Mouse (Mus musculus) neural tube, embryonic 15.5 days (tissue): ENCODE results near the gene Vipr1. TPM values are rescaled to one million over a fixed set of nuclear protein-coding genes. Genes with fewer than 3 reads are reported as not detected.

Source experiments
- ATAC-seq: fragments of 200-750 bp; cut with Nextera tagmentation; 2 replicates; pipeline ENCODE4 v1.8.0; 2017; ENCODE audit warnings: mild to moderate bottlenecking, moderate TSS enrichment, moderate library complexity; ENCODE audit not compliant: low FRiP score
- H3K27ac ChIP-seq: fragments of 300-500 bp; sonication (generic); replicated peaks from 2 replicates; pipeline ENCODE4 v1.5.1; 2015; ENCODE audit warnings: mild to moderate bottlenecking, inconsistent platforms
- H3K27me3 ChIP-seq: fragments of 300-500 bp; sonication (generic); replicated peaks from 2 replicates; pipeline ENCODE4 v1.6.1; 2015; ENCODE audit warnings: inconsistent platforms
- H3K36me3 ChIP-seq: fragments of 300-500 bp; sonication (generic); 2 replicates; pipeline ENCODE4 v1.6.1; 2015; ENCODE audit warnings: inconsistent platforms
- H3K4me1 ChIP-seq: fragments of 300-500 bp; sonication (generic); 2 replicates; pipeline ENCODE4 v1.6.1; 2015; ENCODE audit warnings: inconsistent platforms
- H3K4me2 ChIP-seq: fragments of 300-500 bp; sonication (generic); 2 replicates; pipeline ENCODE4 v1.6.1; 2015; ENCODE audit warnings: inconsistent platforms, mild to moderate bottlenecking, moderate library complexity
- H3K4me3 ChIP-seq: fragments of 300-500 bp; sonication (generic); replicated peaks from 2 replicates; pipeline ENCODE4 v1.5.1; 2015; ENCODE audit warnings: mild to moderate bottlenecking, inconsistent platforms
- H3K9ac ChIP-seq: fragments of 300-500 bp; sonication (generic); replicated peaks from 2 replicates; pipeline ENCODE4 v1.6.1; 2015; ENCODE audit warnings: mild to moderate bottlenecking, inconsistent platforms
- H3K9me3 ChIP-seq: fragments of 300-500 bp; sonication (generic); replicated peaks from 2 replicates; pipeline ENCODE4 v1.6.1; 2016; ENCODE audit warnings: inconsistent platforms
- WGBS: fragments of 180-500 bp; shearing (Covaris S2); methylation state at CpG from one replicate; pipeline ENCODE4 v1.1.7; 2015; ENCODE audit warnings: mixed read lengths; 5-methylcytosine and 5-hydroxymethylcytosine counted together
- polyA plus RNA-seq: library from polyadenylated mRNA; unstranded; fragments of >200 nt; fragmentation: Nextera tagmentation; extraction: Ambion mirVana; gene quantifications from 2 replicates; pipeline ENCODE4 v1.2.1, GENCODE M21; 2015

Gene Vipr1
- polyA plus RNA-seq, 1 experiment from 2014 or later, result 0.38 TPM

DNA sequence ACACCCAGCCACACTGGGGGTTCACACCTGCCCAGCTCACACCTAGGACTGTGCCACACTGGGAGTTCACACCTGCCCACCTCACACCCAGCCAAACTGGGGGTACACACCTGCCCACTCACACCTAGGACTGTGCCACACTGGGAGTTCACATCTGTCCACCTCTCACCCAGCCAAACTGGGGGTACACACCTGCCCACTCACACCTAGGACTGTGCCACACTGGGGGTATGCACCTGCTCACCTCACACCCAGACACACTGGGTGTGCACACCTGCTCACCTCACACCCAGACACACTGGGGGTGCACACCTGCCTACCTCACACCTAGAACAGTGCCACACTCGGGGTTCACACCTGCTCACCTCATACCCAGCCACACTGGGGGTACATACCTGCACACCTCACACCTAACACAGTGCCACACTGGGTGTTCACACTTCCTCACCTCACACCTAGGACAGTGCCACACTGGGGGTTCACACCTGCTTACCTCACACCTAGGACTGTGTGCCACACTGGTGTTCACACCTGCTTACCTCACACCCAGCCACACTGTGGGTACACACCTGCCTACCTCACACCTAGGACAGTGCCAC lies 35.9 kb upstream of the Vipr1 start:
- H3K36me3 ChIP-seq, result no peaks in the 10 kb centered on the region
- 0 out of 2 replicates have a peak, but pooled peaks cover 2% of the 10 kb centered on the region for H3K27me3 ChIP-seq
- no peak overlapping the region for H3K4me3 ChIP-seq
- H3K9me3 ChIP-seq, result no peaks in the 10 kb centered on the region
- H3K9ac ChIP-seq, result no peak overlapping the region
- H3K27ac ChIP-seq, result no peak overlapping the region
- ATAC-seq, result peak; percentile 35
- 52% methylated on average over 1 of the region's 1 CpGs for WGBS
- 0 out of 2 replicates have a peak, but pooled peaks cover 2% of the 10 kb centered on the region for H3K4me1 ChIP-seq
- no peak overlapping the region for H3K4me2 ChIP-seq

DNA sequence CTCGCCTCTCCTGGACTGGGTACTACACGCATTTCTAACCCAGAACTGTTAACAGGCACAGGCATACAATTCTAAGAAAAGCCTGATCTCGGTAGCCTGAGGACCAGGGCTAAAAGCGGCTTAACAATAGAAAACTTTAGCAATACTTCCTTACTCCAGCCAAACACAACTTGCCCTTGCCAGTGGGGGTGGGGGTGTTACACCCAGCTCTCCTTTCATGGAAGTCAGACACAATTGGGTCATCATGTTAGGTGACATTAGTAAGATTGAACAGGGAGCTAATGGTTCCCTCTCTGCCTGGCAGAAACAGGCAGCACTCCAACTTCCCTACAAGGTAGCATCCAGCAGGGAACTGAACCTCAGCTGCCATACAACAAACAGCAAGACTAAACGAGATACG lies 33.1 kb upstream of the Vipr1 start:
- Histone ChIP-seq H3K4me1 (0 out of 2 replicates have a peak, but pooled peaks cover 2% of the 10 kb centered on the region), H3K9me3 (no peaks in the 10 kb centered on the region), H3K36me3 (no peaks in the 10 kb centered on the region), H3K27ac (no peak overlapping the region), H3K4me3 (no peak overlapping the region), H3K4me2 (no peak overlapping the region), H3K9ac (no peak overlapping the region), H3K27me3 (0 out of 2 replicates have a peak, but pooled peaks cover 2% of the 10 kb centered on the region)
- WGBS, result 72% methylated on average over 6 of the region's 6 CpGs
- no peak for ATAC-seq

GRCm38 (mm10) chr9:121613192-121613591 lies 29.3 kb upstream of the Vipr1 start:
- 75% methylated on average over 5 of the region's 5 CpGs for WGBS
- no peak overlapping the region for H3K27ac ChIP-seq
- no peaks in the 10 kb centered on the region for H3K9me3 ChIP-seq
- no peaks in the 10 kb centered on the region for H3K4me1 ChIP-seq
- H3K4me2 ChIP-seq, result no peak overlapping the region
- no peak overlapping the region for H3K4me3 ChIP-seq
- H3K36me3 ChIP-seq, result no peaks in the 10 kb centered on the region
- no peak overlapping the region for H3K9ac ChIP-seq
- ATAC-seq, result no peak
- H3K27me3 ChIP-seq, result no peaks in the 10 kb centered on the region

GRCm38 (mm10) chr9:121614241-121614757 lies 28.2 kb upstream of the Vipr1 start:
- no peak for ATAC-seq
- no peak overlapping the region for H3K4me2 ChIP-seq

GRCm38 (mm10) chr9:121616471-121616870 lies 26.0 kb upstream of the Vipr1 start:
- Histone ChIP-seq H3K4me2 (no peak overlapping the region), H3K4me1 (peaks cover 6% of the 10 kb centered on the region; the same call in 1 of the 2 replicates), H3K27me3 (no peaks in the 10 kb centered on the region), H3K4me3 (no peak overlapping the region), H3K36me3 (no peaks in the 10 kb centered on the region), H3K27ac (no peak overlapping the region), H3K9ac (no peak overlapping the region), H3K9me3 (no peaks in the 10 kb centered on the region)
- no peak for ATAC-seq
- 56% methylated on average over 3 of the region's 3 CpGs for WGBS

More at GRCm38 (mm10) chr9:121614241-121614757, 28.2 kb upstream of the Vipr1 start:
- Histone ChIP-seq H3K27ac (no peak overlapping the region), H3K27me3 (no peaks in the 10 kb centered on the region), H3K4me1 (peaks cover 3% of the 10 kb centered on the region; the same call in 1 of the 2 replicates), H3K9me3 (no peaks in the 10 kb centered on the region), H3K4me3 (no peak overlapping the region), H3K9ac (no peak overlapping the region), H3K36me3 (no peaks in the 10 kb centered on the region)

DNA sequence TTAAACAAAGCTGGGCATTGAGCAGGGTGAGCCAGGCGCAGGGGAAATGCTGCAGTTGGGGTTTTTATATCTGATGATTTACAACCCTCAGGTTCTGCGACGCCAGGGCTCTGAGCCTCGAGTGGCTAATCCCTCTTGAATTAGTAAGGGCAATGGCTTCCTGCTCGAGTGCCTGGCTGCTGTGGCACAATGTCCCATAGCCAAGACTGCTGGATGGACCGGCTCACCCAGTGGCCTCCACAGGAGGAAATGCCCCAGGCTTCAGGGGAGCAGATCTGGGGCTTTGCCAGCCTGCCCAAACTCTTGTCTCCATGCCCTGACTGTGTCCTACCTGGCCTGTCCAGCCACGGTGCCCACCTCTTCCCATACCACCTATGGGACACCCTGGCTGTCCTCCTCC lies 23.1 kb upstream of the Vipr1 start:
- no peak overlapping the region for H3K4me2 ChIP-seq
- no peak for ATAC-seq
- no peak overlapping the region for H3K4me3 ChIP-seq
- H3K4me1 ChIP-seq, result peaks cover 6% of the 10 kb centered on the region; the same call in 1 of the 2 replicates
- no peaks in the 10 kb centered on the region for H3K9me3 ChIP-seq
- no peaks in the 10 kb centered on the region for H3K36me3 ChIP-seq
- H3K27ac ChIP-seq, result no peak overlapping the region
- 26% methylated on average over 7 of the region's 7 CpGs for WGBS
- no peaks in the 10 kb centered on the region for H3K27me3 ChIP-seq
- no peak overlapping the region for H3K9ac ChIP-seq

DNA sequence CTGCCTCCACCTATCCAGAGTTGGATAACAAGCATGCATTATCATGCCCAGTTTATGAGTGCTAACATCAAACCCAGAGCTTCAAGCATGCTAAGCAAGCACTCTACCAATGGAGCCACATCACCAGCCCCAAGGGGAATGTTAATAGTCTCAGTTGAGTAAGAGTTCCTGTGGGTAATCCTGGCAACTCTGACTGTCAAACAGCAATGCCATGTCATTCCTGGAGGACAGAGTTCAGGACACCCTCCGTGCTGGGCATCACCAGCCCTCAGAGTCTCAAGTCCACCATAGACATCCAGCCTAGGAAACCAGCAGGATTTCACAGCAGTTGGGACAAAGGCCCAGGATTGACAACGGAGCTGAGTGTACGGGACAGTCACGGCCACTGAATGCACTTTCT lies 19.3 kb upstream of the Vipr1 start:
- H3K27me3 ChIP-seq, result no peaks in the 10 kb centered on the region
- no peak for ATAC-seq
- H3K4me3 ChIP-seq, result no peak overlapping the region
- H3K9ac ChIP-seq, result no peak overlapping the region
- no peak overlapping the region for H3K4me2 ChIP-seq
- 86% methylated on average over 4 of the region's 4 CpGs for WGBS
- H3K9me3 ChIP-seq, result no peaks in the 10 kb centered on the region
- H3K4me1 ChIP-seq, result peaks cover 6% of the 10 kb centered on the region; the same call in 1 of the 2 replicates
- H3K36me3 ChIP-seq, result no peaks in the 10 kb centered on the region
- H3K27ac ChIP-seq, result no peak overlapping the region

DNA sequence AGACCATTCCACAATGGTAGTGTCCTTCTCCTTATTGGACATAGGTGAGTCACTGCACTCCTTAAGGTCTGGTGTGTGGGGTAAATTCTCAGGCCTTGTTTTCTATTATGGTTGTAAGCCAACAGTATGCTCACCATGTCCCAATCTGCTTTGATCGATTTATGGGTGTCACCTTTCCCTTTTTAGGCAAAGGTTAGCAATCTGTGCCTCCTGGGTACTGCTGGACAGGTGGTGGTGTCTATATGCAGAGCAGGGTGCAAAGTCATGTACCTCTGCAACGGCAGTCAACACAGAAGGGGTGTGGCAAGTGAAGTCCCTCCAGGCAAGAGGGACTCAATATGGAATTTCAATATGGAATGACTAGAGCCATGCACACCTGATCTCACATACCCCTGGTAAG lies 17.6 kb upstream of the Vipr1 start:
- H3K9me3 ChIP-seq, result no peaks in the 10 kb centered on the region
- H3K4me2 ChIP-seq, result no peak overlapping the region
- 87% methylated on average over 2 of the region's 2 CpGs for WGBS
- H3K27me3 ChIP-seq, result no peaks in the 10 kb centered on the region
- H3K4me1 ChIP-seq, result no peaks in the 10 kb centered on the region
- H3K9ac ChIP-seq, result no peak overlapping the region
- H3K4me3 ChIP-seq, result no peak overlapping the region
- no peak overlapping the region for H3K27ac ChIP-seq
- no peaks in the 10 kb centered on the region for H3K36me3 ChIP-seq
- no peak for ATAC-seq

- WGBS, result 85% methylated on average over 1 of the region's 1 CpGs
- ATAC-seq, result no peak
- H3K4me1 ChIP-seq, result no peaks in the 10 kb centered on the region
- no peaks in the 10 kb centered on the region for H3K36me3 ChIP-seq
- no peak overlapping the region for H3K9ac ChIP-seq
- H3K4me2 ChIP-seq, result no peak overlapping the region
- H3K4me3 ChIP-seq, result no peak overlapping the region
- H3K27ac ChIP-seq, result no peak overlapping the region
- H3K9me3 ChIP-seq, result no peaks in the 10 kb centered on the region
- no peaks in the 10 kb centered on the region for H3K27me3 ChIP-seq
Observed at GRCm38 (mm10) chr9:121630627-121631026, 11.9 kb upstream of the Vipr1 start.

DNA sequence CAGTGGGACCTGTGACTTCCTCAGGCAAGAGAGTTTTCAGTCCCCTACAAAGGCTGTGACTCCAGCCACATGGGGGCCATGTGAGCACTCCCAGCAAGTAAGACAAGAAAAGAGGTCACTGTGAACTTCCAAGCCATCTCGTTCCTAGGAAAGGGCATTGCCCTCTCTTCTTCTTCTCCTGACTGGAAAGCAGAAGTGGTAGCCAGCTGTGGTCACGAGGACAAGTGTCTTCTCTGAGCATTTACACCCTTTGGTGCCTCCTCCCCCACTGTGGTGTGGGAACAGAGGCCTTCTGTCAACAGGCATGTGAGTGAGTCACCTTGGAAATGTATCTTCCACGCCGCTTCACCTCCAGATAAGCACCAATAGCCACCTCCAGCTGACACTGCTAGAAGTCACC lies 10.6 kb upstream of the Vipr1 start:
- WGBS, result 80% methylated on average over 4 of the region's 4 CpGs
- H3K36me3 ChIP-seq, result no peaks in the 10 kb centered on the region
- H3K4me3 ChIP-seq, result no peak overlapping the region
- ATAC-seq, result no peak
- no peak overlapping the region for H3K27ac ChIP-seq
- H3K4me2 ChIP-seq, result no peak overlapping the region
- no peaks in the 10 kb centered on the region for H3K4me1 ChIP-seq
- no peak overlapping the region for H3K9ac ChIP-seq
- H3K9me3 ChIP-seq, result no peaks in the 10 kb centered on the region
- H3K27me3 ChIP-seq, result no peaks in the 10 kb centered on the region

DNA sequence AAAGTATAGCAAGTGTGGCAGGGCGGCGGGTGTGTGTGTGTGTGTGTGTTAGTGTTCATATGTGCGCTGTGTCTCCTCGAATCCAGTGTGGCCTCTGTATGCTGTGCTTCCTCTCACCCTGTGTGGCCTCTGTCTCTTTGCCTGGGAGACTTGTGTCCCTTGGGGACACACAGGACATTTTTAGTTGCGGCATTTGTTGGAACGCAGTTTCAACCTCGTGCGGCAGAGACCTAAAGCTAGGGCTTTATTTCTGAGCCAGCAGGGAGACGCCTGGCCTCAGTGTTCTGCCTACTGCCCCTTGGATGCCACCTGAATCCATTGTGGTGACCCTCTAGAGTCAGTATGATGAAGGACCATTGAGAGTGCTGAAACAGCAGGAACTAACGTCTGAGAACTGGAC lies 9.6 kb upstream of the Vipr1 start:
- H3K4me3 ChIP-seq, result no peak overlapping the region
- H3K27me3 ChIP-seq, result no peaks in the 10 kb centered on the region
- WGBS, result 91% methylated on average over 10 of the region's 10 CpGs
- no peak overlapping the region for H3K9ac ChIP-seq
- H3K4me2 ChIP-seq, result no peak overlapping the region
- no peaks in the 10 kb centered on the region for H3K4me1 ChIP-seq
- H3K36me3 ChIP-seq, result no peaks in the 10 kb centered on the region
- H3K27ac ChIP-seq, result no peak overlapping the region
- H3K9me3 ChIP-seq, result no peaks in the 10 kb centered on the region
- ATAC-seq, result no peak

DNA sequence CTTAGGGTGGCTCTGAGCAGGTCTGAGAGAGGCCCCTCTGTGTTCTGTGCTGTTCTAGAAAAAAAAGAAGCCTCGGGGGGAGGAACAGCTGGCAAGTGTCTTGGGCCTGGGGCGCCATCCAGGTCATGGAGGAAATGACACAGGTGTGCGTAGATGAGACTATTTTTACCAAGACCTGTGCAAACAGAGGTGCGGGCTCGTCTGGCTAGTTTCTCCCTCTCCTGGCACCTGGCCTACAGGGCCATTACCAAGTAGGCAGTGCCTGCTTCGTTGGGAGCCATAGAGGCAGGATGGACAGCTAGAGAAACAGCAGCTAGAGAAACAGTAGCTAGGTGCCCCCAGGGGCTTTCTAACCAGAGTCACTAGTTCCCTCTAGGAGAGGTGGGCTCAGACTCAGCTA lies 9.2 kb upstream of the Vipr1 start:
- WGBS, result 86% methylated on average over 6 of the region's 6 CpGs
- Histone ChIP-seq H3K27me3 (no peaks in the 10 kb centered on the region), H3K27ac (no peak overlapping the region), H3K4me2 (no peak overlapping the region), H3K4me1 (no peaks in the 10 kb centered on the region), H3K36me3 (no peaks in the 10 kb centered on the region), H3K9me3 (no peaks in the 10 kb centered on the region), H3K4me3 (no peak overlapping the region), H3K9ac (no peak overlapping the region)
- no peak for ATAC-seq
